Mouse (Mus musculus) cerebellum, adult 2 months (tissue): Measurements from ENCODE around the gene Htr6. TPM values are rescaled to one million over a fixed set of nuclear protein-coding genes. Genes with fewer than 3 reads are reported as not detected.

Experiments used
- DNase-seq, 2 experiments: peaks; one replicate each; pipeline ENCODE4 v3.0.0; 2021
- H3K27ac ChIP-seq: fragments of 200-500 bp; 2 replicates; pipeline ENCODE4 v1.5.1; 2012; ENCODE audit warnings: low read length, control low read depth, inconsistent platforms; ENCODE audit not compliant: insufficient read depth
- H3K27me3 ChIP-seq: fragments of 200-500 bp; 2 replicates; pipeline ENCODE4 v1.6.1; 2012; ENCODE audit warnings: inconsistent platforms, mild to moderate bottlenecking, low read length, moderate library complexity; ENCODE audit not compliant: control insufficient read depth, insufficient read depth
- H3K4me1 ChIP-seq: fragments of 200-500 bp; 2 replicates; pipeline ENCODE4 v1.6.1; 2011; ENCODE audit warnings: low read length; ENCODE audit not compliant: control insufficient read depth, insufficient read depth
- H3K4me3 ChIP-seq: fragments of 200-500 bp; replicated peaks from 2 replicates; pipeline ENCODE3; 2011; ENCODE audit warnings: mild to moderate bottlenecking, low read depth, low read length, control low read depth; ENCODE audit not compliant: insufficient read depth
- CTCF ChIP-seq: fragments of 200-500 bp; IDR thresholded peaks from 2 replicates; pipeline ENCODE4 v1.5.1; 2011; ENCODE audit warnings: low read depth, mild to moderate bottlenecking, control low read depth, low read length, moderate library complexity, borderline replicate concordance; ENCODE audit not compliant: insufficient read depth
- POLR2A ChIP-seq: fragments of 200-500 bp; IDR thresholded peaks from 2 replicates; pipeline ENCODE4 v1.6.1; 2011; ENCODE audit warnings: low read length, control low read depth, borderline replicate concordance; ENCODE audit not compliant: insufficient read depth
- WGBS: fragments of 180-500 bp; shearing (Covaris S2); methylation state at CpG from one replicate; pipeline ENCODE4 v1.1.7; 2018; 5-methylcytosine and 5-hydroxymethylcytosine counted together
- polyA plus RNA-seq: library from polyadenylated mRNA; depleted of rRNA; stranded (reverse); fragments of >200 nt; gene quantifications from 2 replicates; pipeline ENCODE4 v1.2.3, GENCODE M21; 2012; rRNA removed

Gene Htr6
- 1.1 and 1.2 TPM in 2 replicates for polyA plus RNA-seq

GRCm38 (mm10) chr4:139075041-139075711 is at the start of gene Htr6:
Htr6 (minus strand) TSS chr4:139075570.
- peaks cover 4% of the 10 kb centered on the region; the same call in 1 of the 2 replicates for H3K4me1 ChIP-seq
- H3K4me3 ChIP-seq: peak within 1 kb of the TSS; percentile 33
- peaks cover 1% of the 10 kb centered on the region; the same call in 1 of the 2 replicates for H3K27me3 ChIP-seq
- WGBS: under 1% methylated on average over 74 of the region's 77 CpGs
- DNase-seq: peak in 1 of 2 experiments; percentile 27
- no peak for TF ChIP-seq CTCF
- no peak for TF ChIP-seq POLR2A
- H3K27ac ChIP-seq: no peak within 1 kb of the TSS

GRCm38 (mm10) chr4:139124940-139125339 is 49.6 kb upstream of the Htr6 start:
- DNase-seq: no peak
- Histone ChIP-seq H3K4me3 (no peak overlapping the region), H3K4me1 (peaks cover 7% of the 10 kb centered on the region), H3K27ac (no peak overlapping the region), H3K27me3 (no peaks in the 10 kb centered on the region)
- 96% methylated on average over 6 of the region's 6 CpGs for WGBS
- no peak for TF ChIP-seq CTCF
- no peak for TF ChIP-seq POLR2A

GRCm38 (mm10) chr4:139122557-139122956 is 47.2 kb upstream of the Htr6 start:
- no peak for DNase-seq
- TF ChIP-seq POLR2A: no peak
- TF ChIP-seq CTCF: no peak
- H3K4me3 ChIP-seq: no peak overlapping the region
- H3K27me3 ChIP-seq: no peaks in the 10 kb centered on the region
- H3K4me1 ChIP-seq: peaks cover 3% of the 10 kb centered on the region
- WGBS: 96% methylated on average over 4 of the region's 4 CpGs
- no peak overlapping the region for H3K27ac ChIP-seq

GRCm38 (mm10) chr4:139120998-139121397 is 45.6 kb upstream of the Htr6 start:
- H3K27ac ChIP-seq: no peak overlapping the region
- H3K4me3 ChIP-seq: no peak overlapping the region
- no peak for TF ChIP-seq CTCF
- no peak for TF ChIP-seq POLR2A
- H3K4me1 ChIP-seq: peaks cover 12% of the 10 kb centered on the region
- 83% methylated on average over 7 of the region's 7 CpGs for WGBS
- no peaks in the 10 kb centered on the region for H3K27me3 ChIP-seq
- DNase-seq: no peak

- DNase-seq: no peak
- no peak overlapping the region for H3K27ac ChIP-seq
- peaks cover 14% of the 10 kb centered on the region for H3K4me1 ChIP-seq
- 75% methylated on average over 4 of the region's 4 CpGs for WGBS
- no peak overlapping the region for H3K4me3 ChIP-seq
- H3K27me3 ChIP-seq: no peaks in the 10 kb centered on the region
- TF ChIP-seq POLR2A (no peak), CTCF (no peak)
Observed at GRCm38 (mm10) chr4:139120281-139120814, 45.0 kb upstream of the Htr6 start.

GRCm38 (mm10) chr4:139116356-139117063 is 41.1 kb upstream of the Htr6 start:
- DNase-seq: no peak
- Histone ChIP-seq H3K27ac (peak overlapping the region; percentile 41; the same call in 1 of the 2 replicates), H3K4me1 (peaks cover 20% of the 10 kb centered on the region), H3K4me3 (no peak overlapping the region), H3K27me3 (no peaks in the 10 kb centered on the region)
- 35% methylated on average over 3 of the region's 3 CpGs for WGBS
- no peak for TF ChIP-seq CTCF
- TF ChIP-seq POLR2A: no peak

- no peak for TF ChIP-seq CTCF
- TF ChIP-seq POLR2A: no peak
- peaks cover 21% of the 10 kb centered on the region for H3K4me1 ChIP-seq
- no peak overlapping the region for H3K27ac ChIP-seq
- DNase-seq: no peak
- no peak overlapping the region for H3K4me3 ChIP-seq
- H3K27me3 ChIP-seq: no peaks in the 10 kb centered on the region
- 87% methylated on average over 5 of the region's 5 CpGs for WGBS
Observed at GRCm38 (mm10) chr4:139115721-139116120, 40.4 kb upstream of the Htr6 start.

- H3K27ac ChIP-seq: no peak overlapping the region
- H3K4me1 ChIP-seq: peaks cover 29% of the 10 kb centered on the region
- no peak for DNase-seq
- no peak for TF ChIP-seq CTCF
- no peak for TF ChIP-seq POLR2A
- H3K27me3 ChIP-seq: no peaks in the 10 kb centered on the region
- no peak overlapping the region for H3K4me3 ChIP-seq
- WGBS: 68% methylated on average over 3 of the region's 3 CpGs
Observed at GRCm38 (mm10) chr4:139112482-139112881, 37.1 kb upstream of the Htr6 start.
